Mouse (Mus musculus) neural tube, embryonic 14.5 days (tissue): ENCODE measurements around the gene Slc16a6. TPM values are rescaled to one million over a fixed set of nuclear protein-coding genes. Genes with fewer than 3 reads are reported as not detected.

Experiments used
- ATAC-seq: fragments of 200-750 bp; cut with Nextera tagmentation; 2 replicates; pipeline ENCODE4 v1.8.0; 2017; ENCODE audit warnings: low read depth, mild to moderate bottlenecking, moderate TSS enrichment, moderate library complexity
- H3K27ac ChIP-seq: fragments of 300-500 bp; sonication (generic); 2 replicates; pipeline ENCODE4 v1.5.1; 2014; ENCODE audit warnings: low read depth, mild to moderate bottlenecking, control low read depth, low read length, moderate library complexity, mixed read lengths
- H3K27me3 ChIP-seq: fragments of 300-500 bp; sonication (generic); 2 replicates; pipeline ENCODE4 v1.6.1; 2014; ENCODE audit warnings: low read length; ENCODE audit not compliant: control insufficient read depth, insufficient read depth
- H3K36me3 ChIP-seq: fragments of 300-500 bp; sonication (generic); 2 replicates; pipeline ENCODE4 v1.6.1; 2014; ENCODE audit warnings: low read length, mixed read lengths; ENCODE audit not compliant: control insufficient read depth, insufficient read depth
- H3K4me1 ChIP-seq: fragments of 300-500 bp; sonication (generic); 2 replicates; pipeline ENCODE4 v1.6.1; 2014; ENCODE audit warnings: low read length; ENCODE audit not compliant: control insufficient read depth, insufficient read depth
- H3K4me2 ChIP-seq: fragments of 300-500 bp; sonication (generic); 2 replicates; pipeline ENCODE4 v1.6.1; 2014; ENCODE audit warnings: mild to moderate bottlenecking, low read depth, low read length, control low read depth
- H3K4me3 ChIP-seq: fragments of 300-500 bp; sonication (generic); 2 replicates; pipeline ENCODE4 v1.5.1; 2014; ENCODE audit warnings: low read depth, low read length, control low read depth, mixed read lengths
- H3K9ac ChIP-seq: fragments of 300-500 bp; sonication (generic); replicated peaks from 2 replicates; pipeline ENCODE4 v1.6.1; 2014; ENCODE audit warnings: low read depth, mild to moderate bottlenecking, control low read depth, low read length, mixed read lengths
- H3K9me3 ChIP-seq: fragments of 300-500 bp; sonication (generic); 2 replicates; pipeline ENCODE4 v1.6.1; 2016; ENCODE audit warnings: low read length; ENCODE audit not compliant: control insufficient read depth
- WGBS: fragments of 180-500 bp; shearing (Covaris S2); extraction: QIAGEN DNeasy Blood & Tissue Kit; methylation state at CpG from one replicate; pipeline ENCODE4 v1.1.7; 2014; 5-methylcytosine and 5-hydroxymethylcytosine counted together
- polyA plus RNA-seq: library from polyadenylated mRNA; unstranded; fragments of >200 nt; fragmentation: Nextera tagmentation; extraction: Ambion mirVana; gene quantifications from 2 replicates; pipeline ENCODE4 v1.2.1, GENCODE M21; 2014

The Slc16a6 gene
- polyA plus RNA-seq, 1 experiment from 2014 or later, result 3.3 TPM

DNA sequence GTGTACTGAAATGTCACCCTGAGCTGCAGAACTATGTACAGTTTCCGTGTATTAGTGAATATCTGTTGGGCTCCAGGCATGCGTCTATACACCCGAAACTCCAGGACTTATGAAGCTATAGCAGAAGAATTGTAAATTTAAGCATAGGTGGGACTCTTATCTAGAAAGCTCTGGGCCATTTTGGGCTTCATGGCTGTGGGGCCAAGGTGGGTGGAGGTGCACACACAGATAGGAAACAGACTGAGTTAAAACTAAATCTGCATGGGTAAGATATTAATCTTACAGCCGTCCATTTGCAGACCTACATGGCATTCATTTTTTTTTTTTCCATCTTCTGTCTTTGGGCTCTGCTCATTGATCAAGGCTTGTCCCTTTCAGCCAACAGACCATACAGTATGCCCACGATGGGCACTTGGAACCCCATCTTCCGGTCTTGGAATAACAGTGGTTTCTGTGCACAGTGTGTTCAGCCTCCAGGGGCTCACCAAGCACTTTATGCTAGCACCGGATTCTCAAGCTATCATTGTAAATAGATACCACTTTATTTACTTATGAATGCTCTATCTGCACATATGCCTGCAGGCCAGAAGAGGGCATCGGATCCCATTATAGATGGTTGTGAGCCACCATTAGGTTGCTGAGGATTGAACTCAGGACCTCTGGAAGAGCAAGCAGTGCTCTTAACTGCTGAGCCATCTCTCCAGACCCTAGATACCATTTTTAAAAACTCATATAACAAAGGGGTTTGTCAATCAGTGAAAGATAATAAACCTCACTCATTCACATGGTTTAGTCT lies 29.7 kb downstream of the Slc16a6 start:
- Histone ChIP-seq H3K4me3 (no peak overlapping the region), H3K27ac (no peak overlapping the region), H3K9ac (no peak overlapping the region), H3K27me3 (no peaks in the 10 kb centered on the region), H3K4me1 (0 out of 2 replicates have a peak, but pooled peaks cover 3% of the 10 kb centered on the region), H3K36me3 (no peaks in the 10 kb centered on the region), H3K4me2 (no peak overlapping the region), H3K9me3 (no peaks in the 10 kb centered on the region)
- WGBS, result 90% methylated on average over 8 of the region's 8 CpGs
- no peak for ATAC-seq

GRCm38 (mm10) chr11:109442166-109442730 lies 31.1 kb downstream of the Slc16a6 start:
- H3K9me3 ChIP-seq, result no peaks in the 10 kb centered on the region
- no peak overlapping the region for H3K4me3 ChIP-seq
- H3K4me2 ChIP-seq, result no peak overlapping the region
- 0 out of 2 replicates have a peak, but pooled peaks cover 3% of the 10 kb centered on the region for H3K4me1 ChIP-seq
- H3K27ac ChIP-seq, result no peak overlapping the region
- WGBS, result 80% methylated on average over 5 of the region's 5 CpGs
- ATAC-seq, result no peak
- H3K36me3 ChIP-seq, result peaks cover 6% of the 10 kb centered on the region; the same call in 1 of the 2 replicates
- H3K27me3 ChIP-seq, result no peaks in the 10 kb centered on the region
- no peak overlapping the region for H3K9ac ChIP-seq

GRCm38 (mm10) chr11:109441119-109441518 lies 32.3 kb downstream of the Slc16a6 start:
- 58% methylated on average over 3 of the region's 3 CpGs for WGBS

GRCm38 (mm10) chr11:109440641-109441040 lies 32.8 kb downstream of the Slc16a6 start:
- H3K4me2 ChIP-seq, result peak overlapping the region; percentile 64; the same call in 1 of the 2 replicates
- no peak overlapping the region for H3K27ac ChIP-seq
- 62% methylated on average over 4 of the region's 4 CpGs for WGBS
- H3K4me3 ChIP-seq, result no peak overlapping the region
- no peak overlapping the region for H3K9ac ChIP-seq
- ATAC-seq, result no peak
- H3K27me3 ChIP-seq, result no peaks in the 10 kb centered on the region
- peaks cover 7% of the 10 kb centered on the region; the same call in 1 of the 2 replicates for H3K36me3 ChIP-seq
- no peaks in the 10 kb centered on the region for H3K9me3 ChIP-seq
- H3K4me1 ChIP-seq, result 0 out of 2 replicates have a peak, but pooled peaks cover 3% of the 10 kb centered on the region

More at GRCm38 (mm10) chr11:109441119-109441518, 32.3 kb downstream of the Slc16a6 start:
- Histone ChIP-seq H3K4me1 (0 out of 2 replicates have a peak, but pooled peaks cover 3% of the 10 kb centered on the region), H3K27me3 (no peaks in the 10 kb centered on the region), H3K9me3 (no peaks in the 10 kb centered on the region), H3K4me3 (no peak overlapping the region), H3K4me2 (no peak overlapping the region), H3K36me3 (peaks cover 7% of the 10 kb centered on the region; the same call in 1 of the 2 replicates), H3K9ac (no peak overlapping the region), H3K27ac (no peak overlapping the region)
- ATAC-seq, result no peak

GRCm38 (mm10) chr11:109439829-109440340 lies 33.5 kb downstream of the Slc16a6 start:
- Histone ChIP-seq H3K4me2 (peak overlapping the region; percentile 64), H3K27ac (no peak overlapping the region), H3K4me1 (0 out of 2 replicates have a peak, but pooled peaks cover 3% of the 10 kb centered on the region), H3K4me3 (peak overlapping the region; percentile 34), H3K27me3 (no peaks in the 10 kb centered on the region), H3K9me3 (no peaks in the 10 kb centered on the region), H3K36me3 (peaks cover 13% of the 10 kb centered on the region; the same call in 1 of the 2 replicates), H3K9ac (peak overlapping the region; percentile 50)
- peak; percentile 60 for ATAC-seq
- 2% methylated on average over 32 of the region's 32 CpGs for WGBS

DNA sequence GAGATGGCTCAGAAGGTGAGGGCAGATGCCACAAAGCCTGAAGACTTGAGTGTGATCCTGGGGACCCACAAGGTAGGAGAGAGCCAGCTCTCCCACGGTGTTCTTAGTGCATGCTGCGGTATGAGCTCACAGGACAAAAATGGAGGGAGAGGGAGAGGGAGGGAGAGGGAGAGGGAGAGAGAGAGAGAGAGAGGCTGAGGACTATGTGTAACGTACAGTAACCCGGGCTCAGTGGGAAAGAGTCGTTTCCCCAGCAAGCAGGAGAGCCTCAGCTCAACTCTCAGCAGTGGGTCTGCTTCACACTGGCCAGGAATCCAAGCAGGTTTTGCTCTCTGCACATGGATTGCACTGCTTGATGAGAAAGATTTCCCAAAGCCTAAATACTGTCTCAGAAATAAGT lies 34.2 kb downstream of the Slc16a6 start:
- H3K4me3 ChIP-seq, result peak overlapping the region; percentile 34; the same call in 1 of the 2 replicates
- H3K9me3 ChIP-seq, result no peaks in the 10 kb centered on the region
- no peaks in the 10 kb centered on the region for H3K27me3 ChIP-seq
- H3K4me2 ChIP-seq, result no peak overlapping the region
- no peak for ATAC-seq
- H3K36me3 ChIP-seq, result peaks cover 19% of the 10 kb centered on the region; the same call in 1 of the 2 replicates
- H3K9ac ChIP-seq, result no peak overlapping the region
- 26% methylated on average over 5 of the region's 5 CpGs for WGBS
- H3K4me1 ChIP-seq, result 0 out of 2 replicates have a peak, but pooled peaks cover 3% of the 10 kb centered on the region
- no peak overlapping the region for H3K27ac ChIP-seq

GRCm38 (mm10) chr11:109436889-109437288 lies 36.5 kb downstream of the Slc16a6 start:
- 87% methylated on average over 7 of the region's 8 CpGs for WGBS
- no peak overlapping the region for H3K9ac ChIP-seq
- no peaks in the 10 kb centered on the region for H3K27me3 ChIP-seq
- H3K27ac ChIP-seq, result no peak overlapping the region
- 0 out of 2 replicates have a peak, but pooled peaks cover 3% of the 10 kb centered on the region for H3K4me1 ChIP-seq
- H3K36me3 ChIP-seq, result peaks cover 31% of the 10 kb centered on the region
- no peak overlapping the region for H3K4me3 ChIP-seq
- no peaks in the 10 kb centered on the region for H3K9me3 ChIP-seq
- no peak overlapping the region for H3K4me2 ChIP-seq
- no peak for ATAC-seq

DNA sequence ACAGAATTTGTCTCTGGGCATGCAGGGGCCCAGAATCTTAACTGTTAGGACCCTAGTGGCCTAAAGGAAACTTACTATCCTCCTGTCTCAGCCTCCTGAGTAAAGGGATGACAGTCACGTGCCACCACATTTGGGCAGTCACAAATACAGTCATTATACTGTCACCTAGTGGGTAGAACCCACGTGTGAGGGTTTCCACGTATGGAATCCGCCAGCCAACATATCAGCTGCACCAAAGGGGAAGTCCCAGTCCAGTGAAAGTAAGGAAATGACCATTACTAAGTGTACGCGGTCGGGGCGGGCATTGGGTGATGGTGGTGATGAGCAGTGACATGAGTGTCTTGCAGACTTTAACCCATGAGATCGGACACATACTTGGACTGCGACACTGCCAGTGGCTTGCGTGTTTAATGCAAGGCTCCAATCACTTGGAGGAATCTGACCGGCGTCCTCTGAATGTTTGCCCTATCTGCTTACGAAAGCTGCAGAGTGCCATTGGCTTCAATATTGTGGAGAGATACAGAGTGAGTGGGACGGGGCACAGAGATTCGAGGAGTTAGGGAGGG lies 39.1 kb downstream of the Slc16a6 start:
- H3K27ac ChIP-seq, result no peak overlapping the region
- H3K4me2 ChIP-seq, result no peak overlapping the region
- WGBS, result 94% methylated on average over 16 of the region's 16 CpGs
- H3K9ac ChIP-seq, result no peak overlapping the region
- H3K4me1 ChIP-seq, result 0 out of 2 replicates have a peak, but pooled peaks cover under 1% of the 10 kb centered on the region
- H3K27me3 ChIP-seq, result no peaks in the 10 kb centered on the region
- no peaks in the 10 kb centered on the region for H3K9me3 ChIP-seq
- H3K36me3 ChIP-seq, result peaks cover 37% of the 10 kb centered on the region
- ATAC-seq, result no peak
- H3K4me3 ChIP-seq, result no peak overlapping the region
